Mouse (Mus musculus) cerebellum, adult 2 months (tissue): ENCODE data around the gene Apoc4. TPM values are rescaled to one million over a fixed set of nuclear protein-coding genes. Genes with fewer than 3 reads are reported as not detected.
A peak's percentile ranks its signal among the peaks of the same experiment; 100 is the strongest.

ENCODE experiments used
- DNase-seq, 2 experiments: peaks; one replicate each; pipeline ENCODE4 v3.0.0; 2021
- H3K27ac ChIP-seq: fragments of 200-500 bp; 2 replicates; pipeline ENCODE4 v1.5.1; 2012; ENCODE audit warnings: low read length, control low read depth, inconsistent platforms; ENCODE audit not compliant: insufficient read depth
- H3K27me3 ChIP-seq: fragments of 200-500 bp; 2 replicates; pipeline ENCODE4 v1.6.1; 2012; ENCODE audit warnings: inconsistent platforms, mild to moderate bottlenecking, low read length, moderate library complexity; ENCODE audit not compliant: control insufficient read depth, insufficient read depth
- H3K4me1 ChIP-seq: fragments of 200-500 bp; 2 replicates; pipeline ENCODE4 v1.6.1; 2011; ENCODE audit warnings: low read length; ENCODE audit not compliant: control insufficient read depth, insufficient read depth
- H3K4me3 ChIP-seq: fragments of 200-500 bp; replicated peaks from 2 replicates; pipeline ENCODE3; 2011; ENCODE audit warnings: mild to moderate bottlenecking, low read depth, low read length, control low read depth; ENCODE audit not compliant: insufficient read depth
- CTCF ChIP-seq: fragments of 200-500 bp; IDR thresholded peaks from 2 replicates; pipeline ENCODE4 v1.5.1; 2011; ENCODE audit warnings: low read depth, mild to moderate bottlenecking, control low read depth, low read length, moderate library complexity, borderline replicate concordance; ENCODE audit not compliant: insufficient read depth
- POLR2A ChIP-seq: fragments of 200-500 bp; IDR thresholded peaks from 2 replicates; pipeline ENCODE4 v1.6.1; 2011; ENCODE audit warnings: low read length, control low read depth, borderline replicate concordance; ENCODE audit not compliant: insufficient read depth
- WGBS: fragments of 180-500 bp; shearing (Covaris S2); methylation state at CpG from one replicate; pipeline ENCODE4 v1.1.7; 2018; 5-methylcytosine and 5-hydroxymethylcytosine counted together
- polyA plus RNA-seq: library from polyadenylated mRNA; depleted of rRNA; stranded (reverse); fragments of >200 nt; gene quantifications from 2 replicates; pipeline ENCODE4 v1.2.3, GENCODE M21; 2012; rRNA removed

Gene Apoc4
- polyA plus RNA-seq, 1 experiment, result not detected

DNA sequence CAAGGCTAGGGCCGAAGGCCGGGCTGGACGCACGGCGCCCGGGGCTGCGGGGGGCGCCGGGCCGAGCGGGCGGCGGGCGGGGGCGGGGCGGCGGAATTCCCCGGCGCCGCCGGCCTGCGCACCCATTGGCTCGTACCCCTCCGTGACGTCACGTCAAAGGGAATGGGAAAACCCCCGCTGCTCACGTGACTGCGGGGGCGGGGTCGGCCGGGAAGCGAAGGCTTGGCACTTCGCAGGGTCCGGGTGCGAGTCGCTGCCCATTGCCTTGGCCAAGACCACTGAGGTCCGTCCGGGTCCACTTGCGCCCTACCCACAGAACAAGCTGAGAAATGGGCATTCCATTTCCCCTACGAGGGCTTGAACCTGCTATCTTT lies 51.9 kb downstream of the Apoc4 start, which contains the start of gene Relb:
Relb (minus strand) TSS at position 78 of the 374 bp plus-strand sequence.
- no peak for TF ChIP-seq CTCF
- TF ChIP-seq POLR2A, result no peak
- 1% methylated on average over 40 of the region's 41 CpGs for WGBS
- H3K4me3 ChIP-seq, result peak within 1 kb of the TSS; percentile 62
- peak; percentile 87 for DNase-seq
- no peak within 1 kb of the TSS for H3K27ac ChIP-seq
- H3K27me3 ChIP-seq, result no peaks in the 10 kb centered on the region
- peaks cover 5% of the 10 kb centered on the region; the same call in 1 of the 2 replicates for H3K4me1 ChIP-seq

DNA sequence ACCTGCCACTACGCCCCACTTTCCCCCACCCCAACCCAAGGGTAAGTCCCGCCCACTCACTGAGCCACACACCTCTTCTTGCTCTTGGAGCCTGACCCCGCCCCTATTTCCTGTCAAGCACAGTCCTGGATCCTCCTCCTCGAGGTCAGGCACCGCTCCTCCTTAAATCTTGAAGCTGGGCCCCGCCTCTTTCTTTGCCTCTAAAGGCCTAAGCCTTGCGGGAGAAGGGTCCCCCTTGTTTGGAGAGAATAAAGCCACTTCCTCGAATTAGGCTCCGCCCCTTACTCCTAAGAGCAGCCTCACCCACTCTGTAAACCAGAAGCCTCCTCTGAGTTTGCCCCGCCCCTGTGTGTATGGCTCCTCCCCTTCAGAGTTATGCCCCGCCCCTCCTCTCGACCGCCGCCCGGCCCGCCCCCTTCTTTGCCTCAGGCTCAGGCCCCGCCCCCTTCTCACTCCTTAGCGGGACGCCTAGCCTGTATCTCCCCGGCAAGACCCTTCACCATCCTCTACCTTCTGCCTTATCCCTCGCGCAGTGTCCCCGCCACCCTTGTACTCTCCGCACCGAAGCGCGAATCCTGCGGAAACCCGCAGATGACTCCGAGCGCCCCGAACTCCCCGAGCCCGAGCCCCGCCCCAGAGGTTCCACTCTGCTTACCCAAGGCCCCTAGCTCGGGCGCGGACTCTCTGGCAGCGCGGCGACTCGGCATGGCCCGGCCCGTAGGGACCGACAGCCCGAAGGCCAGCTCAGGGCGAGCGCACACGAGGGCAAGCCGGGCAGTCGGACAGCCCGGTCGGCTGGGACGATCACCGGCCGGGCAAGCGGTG lies 52.5 kb downstream of the Apoc4 start:
- peak; percentile 77 to 82 for DNase-seq
- Histone ChIP-seq H3K27me3 (no peaks in the 10 kb centered on the region), H3K4me3 (peak overlapping the region; percentile 62), H3K27ac (no peak overlapping the region), H3K4me1 (peaks cover 5% of the 10 kb centered on the region; the same call in 1 of the 2 replicates)
- TF ChIP-seq CTCF (no peak), POLR2A (no peak)
- 2% methylated on average over 57 of the region's 57 CpGs for WGBS

DNA sequence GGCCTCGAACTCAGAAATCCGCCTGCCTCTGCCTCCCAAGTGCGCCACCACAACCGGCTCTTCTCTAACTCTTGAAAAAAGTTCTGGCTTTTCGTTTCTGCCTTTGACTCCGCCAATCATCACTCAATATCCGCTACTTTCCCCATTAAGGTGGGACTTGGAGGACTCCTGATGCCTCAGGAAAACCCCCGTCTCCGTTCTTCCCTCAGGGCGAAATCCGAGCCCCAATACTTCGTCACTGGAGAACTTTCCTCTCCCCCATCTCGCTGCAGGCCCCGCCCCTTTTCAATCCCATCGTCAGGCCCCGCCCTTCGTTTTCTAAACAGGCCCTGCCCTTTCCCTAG lies 53.1 kb downstream of the Apoc4 start:
- TF ChIP-seq CTCF (no peak), POLR2A (no peak)
- Histone ChIP-seq H3K27ac (no peak overlapping the region), H3K4me1 (peaks cover 5% of the 10 kb centered on the region; the same call in 1 of the 2 replicates), H3K27me3 (no peaks in the 10 kb centered on the region), H3K4me3 (peak overlapping the region; percentile 62)
- DNase-seq, result no peak
- 15% methylated on average over 17 of the region's 17 CpGs for WGBS

Other genes with a start within 250 kb of the Apoc4 start
- 50.3 and 52.8 TPM in 2 replicates for gene Mark4, start 222.7 kb downstream of the Apoc4 start, polyA plus RNA-seq
- 0.21 and 0.57 TPM in 2 replicates for gene Exoc3l2, start 218.1 kb downstream of the Apoc4 start, polyA plus RNA-seq
- gene Bloc1s3, start 173.1 kb downstream of the Apoc4 start, polyA plus RNA-seq, result 8.6 and 9.2 TPM in 2 replicates
- gene Trappc6a, start 173.1 kb downstream of the Apoc4 start, polyA plus RNA-seq, result 23.0 and 26.2 TPM in 2 replicates
- gene Nkpd1, start 163.6 kb downstream of the Apoc4 start, polyA plus RNA-seq, result 1.3 and 1.8 TPM in 2 replicates
- 134 and 136 TPM in 2 replicates for gene Ppp1r37, start 118.4 kb downstream of the Apoc4 start, polyA plus RNA-seq
- 3.4 and 4.0 TPM in 2 replicates for gene Zfp296, start 104.2 kb downstream of the Apoc4 start, polyA plus RNA-seq
- 86.1 and 87.2 TPM in 2 replicates for gene Gemin7, start 103.9 kb downstream of the Apoc4 start, polyA plus RNA-seq
- 151 and 152 TPM in 2 replicates for gene Clasrp, start 77.0 kb downstream of the Apoc4 start, polyA plus RNA-seq
- gene Relb, start 52.0 kb downstream of the Apoc4 start, polyA plus RNA-seq, result 4.7 and 5.8 TPM in 2 replicates
- gene Clptm1, start 16.4 kb downstream of the Apoc4 start, polyA plus RNA-seq, result 158 and 159 TPM in 2 replicates
- gene Apoc2, start 3.5 kb downstream of the Apoc4 start, polyA plus RNA-seq, result not detected in 2 replicates
- gene Gm44805, start 56 bp downstream of the Apoc4 start, polyA plus RNA-seq, result not detected in 2 replicates
- gene Apoc1, start 11.2 kb upstream of the Apoc4 start, polyA plus RNA-seq, result 5.1 and 6.6 TPM in 2 replicates
- 2,800 and 2,936 TPM in 2 replicates for gene Apoe, start 17.7 kb upstream of the Apoc4 start, polyA plus RNA-seq
- 125 TPM in 2 replicates for gene Tomm40, start 34.0 kb upstream of the Apoc4 start, polyA plus RNA-seq
- 8.9 and 9.3 TPM in 2 replicates for gene Nectin2, start 69.0 kb upstream of the Apoc4 start, polyA plus RNA-seq
- gene Bcam, start 89.5 kb upstream of the Apoc4 start, polyA plus RNA-seq, result 24.7 and 25.3 TPM in 2 replicates
- not detected in 2 replicates for gene Cblc, start 115.3 kb upstream of the Apoc4 start, polyA plus RNA-seq
- 0.80 and 0.84 TPM in 2 replicates for gene Bcl3, start 141.3 kb upstream of the Apoc4 start, polyA plus RNA-seq
- gene Gm19345, start 170.5 kb upstream of the Apoc4 start, polyA plus RNA-seq, result 6.9 and 8.2 TPM in 2 replicates
- gene Ceacam16, start 179.8 kb upstream of the Apoc4 start, polyA plus RNA-seq, result 0.21 and 0.74 TPM in 2 replicates
- not detected in 2 replicates for gene Ceacam19, start 206.5 kb upstream of the Apoc4 start, polyA plus RNA-seq
- 7.4 and 7.5 TPM in 2 replicates for gene Pvr, start 239.7 kb upstream of the Apoc4 start, polyA plus RNA-seq